Mouse (Mus musculus): ENCODE results near the gene Hrh1.

GRCm38 (mm10) chr6:114425343-114425742, 27.6 kb downstream of the Hrh1 start:
- no peak for TF ChIP-seq CTCF (IDR thresholded peaks at IDR 0.05; ENCODE audit: low read depth)
- TF ChIP-seq EP300 (optimal IDR thresholded peaks at IDR 0.05) = no peak

Data from stomach, postnatal 0 days (tissue).